Mouse (Mus musculus): ENCODE data around the gene Phldb2.

Gene Phldb2

GRCm38 (mm10) chr16:45792781-45793180 lies 160.6 kb downstream of the Phldb2 start:
- DNase-seq (ENCODE audit: low read depth, low spot score): no peak

GRCm38 (mm10) chr16:45791286-45791685 lies 162.1 kb downstream of the Phldb2 start:
- DNase-seq (ENCODE audit: low read depth, low spot score): no peak

GRCm38 (mm10) chr16:45789311-45789710 lies 164.1 kb downstream of the Phldb2 start:
- DNase-seq (ENCODE audit: low read depth, low spot score): no peak

GRCm38 (mm10) chr16:45787650-45788049 lies 165.7 kb downstream of the Phldb2 start:
- no peak for DNase-seq (ENCODE audit: low read depth, low spot score)

GRCm38 (mm10) chr16:45786639-45787038 lies 166.8 kb downstream of the Phldb2 start:
- DNase-seq (ENCODE audit: low read depth, low spot score): no peak

- DNase-seq (ENCODE audit: low read depth, low spot score): no peak
Measured at GRCm38 (mm10) chr16:45780001-45780400, 173.4 kb downstream of the Phldb2 start.

- no peak for DNase-seq (ENCODE audit: low read depth, low spot score)
Measured at GRCm38 (mm10) chr16:45774813-45775212, 178.6 kb downstream of the Phldb2 start.

- no peak for DNase-seq (ENCODE audit: low read depth, low spot score)
Measured at GRCm38 (mm10) chr16:45770914-45771313, 182.5 kb downstream of the Phldb2 start.

GRCm38 (mm10) chr16:45767853-45768640 lies 185.4 kb downstream of the Phldb2 start:
- no peak for DNase-seq (ENCODE audit: low read depth, low spot score)

GRCm38 (mm10) chr16:45767434-45767833 lies 186.0 kb downstream of the Phldb2 start:
- no peak for DNase-seq (ENCODE audit: low read depth, low spot score)

- DNase-seq (ENCODE audit: low read depth, low spot score): no peak
Measured at GRCm38 (mm10) chr16:45765801-45766494, 187.4 kb downstream of the Phldb2 start.

- no peak for DNase-seq (ENCODE audit: low read depth, low spot score)
Measured at GRCm38 (mm10) chr16:45765102-45765501, 188.3 kb downstream of the Phldb2 start.

- DNase-seq (ENCODE audit: low read depth, low spot score): no peak
Measured at GRCm38 (mm10) chr16:45762859-45763505, 190.4 kb downstream of the Phldb2 start.

- no peak for DNase-seq (ENCODE audit: low read depth, low spot score)
Measured at GRCm38 (mm10) chr16:45761425-45761824, 192.0 kb downstream of the Phldb2 start.

GRCm38 (mm10) chr16:45758726-45759269 lies 194.6 kb downstream of the Phldb2 start:
- DNase-seq (ENCODE audit: low read depth, low spot score): no peak

- DNase-seq (ENCODE audit: low read depth, low spot score): no peak
Measured at GRCm38 (mm10) chr16:45757421-45758078, 195.8 kb downstream of the Phldb2 start.

GRCm38 (mm10) chr16:45756855-45757254 lies 196.5 kb downstream of the Phldb2 start:
- peak; percentile 33 for DNase-seq (ENCODE audit: low read depth, low spot score)

- no peak for DNase-seq (ENCODE audit: low read depth, low spot score)
Measured at GRCm38 (mm10) chr16:45743591-45744144, 209.7 kb downstream of the Phldb2 start.

- peak; percentile 91 for DNase-seq (ENCODE audit: low read depth, low spot score)
Measured at GRCm38 (mm10) chr16:45742615-45743476, 210.6 kb downstream of the Phldb2 start, which contains the start of gene Abhd10. Gene Abhd10 (minus strand): TSS chr16:45742955.

GRCm38 (mm10) chr16:45737880-45738279 lies 215.5 kb downstream of the Phldb2 start:
- DNase-seq (ENCODE audit: low read depth, low spot score): no peak

All from retina, adult 2 months (tissue).